Mouse (Mus musculus) MEL (cell line): ENCODE measurements around the gene Trim14.
"Not testable (repeated sequence)": the region's sequence is repeated elsewhere in the genome, so short reads cannot be mapped to it uniquely, and the experiment has no call there.

ENCODE experiments used
- CTCF ChIP-seq, 3 experiments: IDR thresholded peaks in 2 of 3; conservative IDR thresholded peaks in 1 of 3; 2 replicates each; pipeline ENCODE4 v1.5.1; 2011 to 2012; ENCODE audit warnings: low read length in 3 of 3, low read depth in 2 of 3, mild to moderate bottlenecking in 2 of 3, improper control_type of control experiment in 1 of 3, inconsistent platforms in 1 of 3, mixed read lengths in 1 of 3, moderate library complexity in 1 of 3; ENCODE audit not compliant: control insufficient read depth in 1 of 3, insufficient read depth in 1 of 3, poor library complexity in 1 of 3, severe bottlenecking in 1 of 3
- KAT2A ChIP-seq: conservative IDR thresholded peaks from 2 replicates; pipeline ENCODE4 v1.6.1; 2012; ENCODE audit warnings: low read depth, low read length, improper control_type of control experiment, inconsistent platforms
- MAFK ChIP-seq: IDR thresholded peaks from 2 replicates; pipeline ENCODE4 v1.6.1; 2011; ENCODE audit warnings: low read depth, mild to moderate bottlenecking, low read length, improper control_type of control experiment, borderline replicate concordance
- RAD21 ChIP-seq: IDR thresholded peaks from 2 replicates; pipeline ENCODE4 v1.6.1; 2011; ENCODE audit warnings: mild to moderate bottlenecking, low read depth, low read length, improper control_type of control experiment
- USF2 ChIP-seq, 2 experiments: IDR thresholded peaks; 2 replicates each; pipeline ENCODE4 v1.6.1; 2011 to 2012; ENCODE audit warnings: improper control_type of control experiment in 2 of 2, low read length in 2 of 2, borderline replicate concordance in 1 of 2, inconsistent platforms in 1 of 2, low read depth in 1 of 2, mild to moderate bottlenecking in 1 of 2; ENCODE audit not compliant: insufficient read depth in 1 of 2
- ZNF384 ChIP-seq: IDR thresholded peaks from 2 replicates; pipeline ENCODE4 v1.6.1; 2012; ENCODE audit warnings: low read depth, mild to moderate bottlenecking, inconsistent platforms, low read length, improper control_type of control experiment

- not testable (repeated sequence) for TF ChIP-seq CTCF (IDR thresholded peaks at IDR 0.05 in 2 of 3, conservative IDR thresholded peaks at IDR 0.05 in 1 of 3; ENCODE audit: control insufficient read depth in 1 of 3, insufficient read depth in 1 of 3, low read depth in 2 of 3, low read length in 3 of 3, poor library complexity in 1 of 3, severe bottlenecking in 1 of 3); KAT2A; RAD21; MAFK; ZNF384; USF2 (IDR thresholded peaks at IDR 0.05; ENCODE audit: borderline replicate concordance in 1 of 2, insufficient read depth in 1 of 2, low read depth in 1 of 2, low read length in 2 of 2)
These were observed 46.1 kb upstream of the Trim14 start for GRCm38 (mm10) chr4:46582024-46582423.
